Mouse (Mus musculus): ENCODE results near the gene Dusp9.

Gene Dusp9

GRCm38 (mm10) chrX:73639255-73639675, at the start of gene Dusp9:
TSS of gene Dusp9 (plus strand) at chrX:73639419.
- peak; percentile 18 for DNase-seq

- peak; percentile 78 for DNase-seq
Measured at GRCm38 (mm10) chrX:73593212-73593611, 46.0 kb upstream of the Dusp9 start.

- no peak for DNase-seq
Measured at GRCm38 (mm10) chrX:73594451-73595121, 44.6 kb upstream of the Dusp9 start.

GRCm38 (mm10) chrX:73595297-73595938, 43.8 kb upstream of the Dusp9 start:
- DNase-seq, result no peak

- no peak for DNase-seq
Measured at GRCm38 (mm10) chrX:73601456-73601855, 37.8 kb upstream of the Dusp9 start.

GRCm38 (mm10) chrX:73613665-73614064, 25.6 kb upstream of the Dusp9 start:
- DNase-seq, result no peak

- no peak for DNase-seq
Measured at GRCm38 (mm10) chrX:73615876-73616275, 23.3 kb upstream of the Dusp9 start.

GRCm38 (mm10) chrX:73619401-73619800, 19.8 kb upstream of the Dusp9 start:
- DNase-seq, result no peak

- DNase-seq, result no peak
Measured at GRCm38 (mm10) chrX:73619890-73620289, 19.3 kb upstream of the Dusp9 start.

- DNase-seq, result no peak
Measured at GRCm38 (mm10) chrX:73626981-73627380, 12.2 kb upstream of the Dusp9 start.

GRCm38 (mm10) chrX:73635425-73635824, 3.8 kb upstream of the Dusp9 start:
- peak; percentile 14 for DNase-seq

- no peak for DNase-seq
Measured at GRCm38 (mm10) chrX:73637415-73637814, 1.8 kb upstream of the Dusp9 start.

- no peak for DNase-seq
Measured at GRCm38 (mm10) chrX:73639901-73640469, 766 bp downstream of the Dusp9 start.

GRCm38 (mm10) chrX:73645121-73645520, 5.9 kb downstream of the Dusp9 start:
- no peak for DNase-seq

GRCm38 (mm10) chrX:73650869-73651268, 11.7 kb downstream of the Dusp9 start:
- DNase-seq, result no peak

- no peak for DNase-seq
Measured at GRCm38 (mm10) chrX:73653392-73653791, 14.2 kb downstream of the Dusp9 start.

- DNase-seq, result peak; percentile 78
Measured at GRCm38 (mm10) chrX:73654177-73654576, 15.0 kb downstream of the Dusp9 start.

GRCm38 (mm10) chrX:73655529-73655928, 16.3 kb downstream of the Dusp9 start:
- peak; percentile 40 for DNase-seq

GRCm38 (mm10) chrX:73658391-73658790, 19.2 kb downstream of the Dusp9 start:
- DNase-seq, result no peak

GRCm38 (mm10) chrX:73658936-73659574, 19.8 kb downstream of the Dusp9 start:
- DNase-seq, result no peak

GRCm38 (mm10) chrX:73659575-73660283, 20.5 kb downstream of the Dusp9 start, which contains the start of gene Pnck:
TSS of gene Pnck (minus strand) at chrX:73660117.
- peak; percentile 34 for DNase-seq

GRCm38 (mm10) chrX:73660284-73660665, 21.1 kb downstream of the Dusp9 start:
- DNase-seq, result no peak

- no peak for DNase-seq
Measured at GRCm38 (mm10) chrX:73663143-73663542, 23.9 kb downstream of the Dusp9 start.
